Mouse (Mus musculus): ENCODE data around the gene Ftcd.

Gene Ftcd

DNA sequence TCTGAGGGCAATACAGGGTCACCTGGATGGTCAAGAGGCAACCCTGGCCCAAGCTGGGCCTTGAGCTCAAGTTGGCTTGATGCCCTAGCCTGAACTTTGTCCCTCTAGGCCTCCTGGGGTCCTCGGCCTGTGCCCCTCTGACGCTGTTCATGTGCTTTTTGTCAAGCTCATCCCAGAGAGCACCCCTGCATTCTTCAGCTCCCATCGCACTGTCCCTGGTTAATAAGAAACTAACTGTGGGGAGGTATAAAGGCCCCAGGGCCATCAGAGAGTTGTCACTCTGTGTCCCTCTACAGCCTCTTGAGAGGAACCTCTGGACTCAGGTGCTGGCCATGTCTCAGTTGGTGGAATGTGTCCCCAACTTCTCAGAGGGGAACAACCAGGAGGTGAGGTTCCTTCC lies at the start of gene Ftcd:
Gene Ftcd (plus strand): TSS at position 275 of the 400 bp plus-strand sequence.
- DNase-seq, result no peak

DNA sequence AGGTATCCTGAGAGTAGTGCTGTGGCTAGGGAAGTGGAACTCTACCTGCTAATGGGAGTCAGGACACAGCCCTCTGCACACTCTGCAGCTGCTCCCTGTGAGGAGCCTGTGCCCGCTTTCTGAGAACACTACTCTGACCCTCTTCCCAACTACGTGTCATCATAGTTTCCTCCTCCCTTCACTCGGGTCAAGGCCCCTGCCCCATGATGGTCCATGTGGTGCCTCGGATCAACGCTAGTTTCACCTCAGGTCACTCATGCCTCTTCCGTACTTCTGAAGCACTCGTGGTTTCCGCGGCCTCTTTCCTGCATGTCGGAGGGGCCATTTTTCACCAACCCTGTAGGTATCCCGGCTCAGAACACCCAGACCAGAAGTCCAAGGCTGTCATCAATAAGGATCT lies 44.5 kb upstream of the Ftcd start:
- DNase-seq, result no peak

DNA sequence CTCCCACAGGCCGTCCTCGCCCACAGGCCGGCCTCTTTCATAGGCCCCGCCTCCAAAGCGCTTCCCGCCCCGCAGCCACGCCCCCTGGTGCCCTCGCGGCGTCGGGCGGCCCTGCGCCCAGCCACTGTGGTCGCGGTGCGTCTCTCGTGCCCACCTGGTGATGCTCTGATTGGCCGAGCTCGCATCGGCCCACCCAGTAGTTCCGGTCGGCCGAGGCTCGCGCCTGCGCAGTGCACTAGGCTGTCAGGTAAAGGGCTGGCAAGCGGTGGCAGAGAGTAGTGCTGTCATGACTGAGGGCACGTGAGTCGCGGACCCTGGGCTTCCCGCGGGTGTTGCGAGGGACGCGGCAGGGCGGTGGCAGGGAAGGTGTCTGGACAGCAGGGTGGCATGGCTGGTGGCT lies 44.1 kb upstream of the Ftcd start, which contains the start of gene Lss:
Gene Lss (plus strand): TSS at position 214 of the 400 bp plus-strand sequence.
- DNase-seq, result peak; percentile 97

DNA sequence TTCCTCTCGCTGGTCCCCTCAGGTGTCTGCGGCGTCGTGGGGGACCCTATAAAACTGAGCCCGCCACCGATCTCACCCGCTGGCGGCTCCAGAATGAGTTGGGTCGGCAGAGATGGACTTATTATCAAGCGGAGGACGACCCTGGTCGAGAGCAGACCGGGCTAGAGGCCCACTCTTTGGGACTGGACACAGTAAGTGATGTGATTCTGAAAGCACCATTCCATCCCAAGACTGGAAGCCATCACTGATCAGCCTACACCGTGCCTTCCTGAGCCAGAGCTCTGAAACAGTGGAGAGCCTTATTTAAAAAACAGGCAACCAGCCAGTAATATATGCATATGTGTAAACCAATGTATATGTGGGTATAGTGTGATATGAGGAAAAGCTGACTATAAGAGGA lies 43.6 kb upstream of the Ftcd start:
- no peak for DNase-seq

DNA sequence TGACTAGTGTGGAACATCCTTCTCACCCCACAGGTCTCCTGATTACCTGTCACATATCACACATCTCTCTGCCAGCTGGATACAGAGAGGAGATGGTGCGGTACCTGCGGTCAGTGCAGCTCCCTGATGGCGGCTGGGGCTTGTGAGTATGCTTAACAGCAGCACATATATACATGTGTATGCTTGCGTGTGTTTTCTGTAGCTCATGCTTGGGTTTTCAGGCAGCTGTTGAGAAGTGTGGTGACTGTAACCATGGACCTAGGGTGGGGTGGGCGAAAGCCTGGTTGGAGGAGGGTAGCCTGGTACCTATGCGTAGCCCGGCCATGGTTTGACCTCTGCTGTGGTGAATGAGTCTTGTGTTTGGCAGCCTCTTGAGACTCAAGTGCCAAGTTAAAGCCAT lies 39.9 kb upstream of the Ftcd start:
- DNase-seq, result no peak

DNA sequence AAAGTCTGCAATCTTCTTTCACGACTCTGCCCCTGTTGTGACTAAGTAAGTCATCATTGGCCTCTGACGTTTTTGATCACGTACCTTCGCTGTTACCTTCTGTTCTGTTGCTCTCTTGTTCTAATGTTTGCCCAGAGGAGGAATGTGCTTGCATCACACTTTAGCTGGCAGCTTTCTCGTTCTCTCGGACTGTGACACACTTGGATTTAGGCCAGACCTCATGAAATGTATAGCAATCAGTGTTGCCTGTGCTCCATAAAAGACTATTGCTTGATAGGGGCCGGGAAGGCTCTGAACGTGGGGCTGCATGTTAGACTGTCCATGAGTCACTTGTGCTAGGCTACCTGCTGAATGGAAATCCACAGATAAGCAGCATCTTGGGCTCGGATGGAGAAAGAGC lies 37.8 kb upstream of the Ftcd start:
- no peak for DNase-seq

DNA sequence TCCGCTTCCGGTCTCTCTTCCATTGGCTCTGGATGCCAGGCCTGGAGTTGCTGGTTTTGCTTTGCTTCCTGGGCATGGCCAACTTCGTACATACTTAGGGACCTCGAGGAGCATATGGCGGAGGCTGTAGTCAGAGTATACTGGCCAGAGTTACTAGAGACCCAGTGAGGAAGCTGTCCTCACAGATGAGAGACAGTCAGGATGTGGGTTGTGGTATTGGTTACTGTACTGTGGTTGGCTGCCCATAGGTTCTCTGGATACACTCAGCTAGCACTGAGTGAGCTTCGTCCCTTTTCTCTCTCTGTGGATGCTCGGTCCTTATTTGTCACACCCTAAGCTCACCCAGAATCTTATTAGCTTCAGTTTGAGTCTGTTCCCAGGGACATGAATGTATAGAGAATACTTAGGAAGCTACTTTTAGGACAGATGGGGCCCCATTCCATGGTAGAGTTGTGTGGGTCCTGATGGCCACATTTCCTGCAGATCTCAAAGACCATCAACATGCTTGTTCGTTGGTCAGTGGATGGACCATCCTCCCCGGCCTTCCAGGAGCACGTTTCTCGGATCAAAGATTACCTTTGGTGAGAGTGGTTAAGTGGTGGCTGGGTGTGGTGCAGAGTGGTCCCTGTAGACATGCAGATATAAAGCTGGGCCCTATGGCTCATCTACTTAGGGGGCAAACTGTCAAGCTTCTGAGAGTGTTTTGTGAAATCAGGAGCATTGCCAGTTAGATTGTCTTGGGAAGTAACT lies 33.9 kb upstream of the Ftcd start:
- no peak for DNase-seq

DNA sequence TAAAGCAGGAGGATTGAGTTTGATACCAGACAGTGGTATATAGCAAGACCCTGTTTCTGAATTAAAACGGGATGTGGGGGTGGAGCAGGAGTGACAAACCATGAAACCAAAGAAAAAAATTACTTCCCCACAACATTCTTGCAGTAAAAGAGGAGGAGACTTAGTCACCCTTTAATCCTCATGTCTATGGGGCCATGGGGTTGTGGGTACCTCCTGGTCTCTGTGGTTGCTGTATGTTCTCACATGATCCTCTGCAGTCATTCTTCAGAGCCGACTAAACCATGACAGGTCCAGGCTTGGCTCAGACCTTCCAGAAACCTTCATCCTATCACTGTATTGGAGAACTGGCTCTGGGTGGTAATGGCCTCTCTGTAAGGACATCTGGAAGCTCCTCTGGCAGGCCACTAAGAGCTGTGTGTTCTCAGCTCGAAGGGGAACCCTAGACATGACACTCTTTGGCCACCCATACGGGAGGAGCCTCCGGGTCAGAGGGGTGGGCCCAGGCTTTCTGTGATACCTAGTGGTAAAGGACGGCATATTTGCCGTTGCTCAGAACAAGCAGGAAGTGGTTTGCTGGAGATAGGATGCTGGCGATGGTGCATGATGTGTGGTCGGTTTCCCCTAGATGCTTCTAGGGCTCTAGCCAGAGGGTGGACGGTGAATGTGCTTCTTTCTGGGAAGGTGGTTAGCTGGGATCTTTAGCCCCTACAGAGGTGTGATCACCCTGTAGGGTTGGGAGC lies 32.6 kb upstream of the Ftcd start:
- DNase-seq, result peak; percentile 38

DNA sequence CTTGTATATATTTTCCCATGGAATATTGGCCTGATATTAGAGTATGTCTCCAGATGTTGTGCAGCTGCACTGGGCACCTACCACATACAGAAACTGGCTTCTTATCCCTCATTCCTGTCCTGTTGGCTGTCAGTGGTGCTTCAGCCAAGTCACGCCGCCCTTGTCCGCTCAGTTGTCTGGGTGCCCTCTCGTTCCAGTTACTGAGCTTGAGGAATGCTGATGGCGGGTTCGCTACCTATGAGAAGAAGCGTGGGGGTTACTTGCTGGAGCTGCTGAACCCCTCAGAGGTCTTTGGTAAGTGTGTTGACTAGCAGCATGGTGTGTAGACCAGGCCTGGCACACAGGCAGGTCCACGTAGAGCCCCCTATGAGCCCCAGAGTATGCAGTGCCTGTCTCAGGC lies 28.9 kb upstream of the Ftcd start:
- DNase-seq, result no peak

DNA sequence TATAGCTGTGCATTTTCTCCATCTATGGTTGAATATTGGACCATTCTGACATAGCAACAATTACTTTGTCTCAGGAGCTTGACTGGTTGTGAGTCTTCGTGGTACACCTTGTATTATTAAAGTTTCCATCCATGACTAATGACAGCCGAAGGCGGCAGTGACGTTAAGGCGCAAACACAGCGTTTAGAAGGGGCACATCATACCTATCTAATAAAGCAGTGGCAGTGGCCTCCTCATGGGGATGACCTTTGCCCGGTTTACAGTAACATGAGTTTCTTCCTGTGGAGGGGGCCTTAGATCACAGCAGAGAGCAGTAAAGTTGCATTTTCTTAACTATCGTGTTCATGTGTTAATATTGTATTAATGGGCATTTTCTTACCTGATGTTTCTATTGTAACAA lies 27.2 kb upstream of the Ftcd start:
- DNase-seq, result no peak

DNA sequence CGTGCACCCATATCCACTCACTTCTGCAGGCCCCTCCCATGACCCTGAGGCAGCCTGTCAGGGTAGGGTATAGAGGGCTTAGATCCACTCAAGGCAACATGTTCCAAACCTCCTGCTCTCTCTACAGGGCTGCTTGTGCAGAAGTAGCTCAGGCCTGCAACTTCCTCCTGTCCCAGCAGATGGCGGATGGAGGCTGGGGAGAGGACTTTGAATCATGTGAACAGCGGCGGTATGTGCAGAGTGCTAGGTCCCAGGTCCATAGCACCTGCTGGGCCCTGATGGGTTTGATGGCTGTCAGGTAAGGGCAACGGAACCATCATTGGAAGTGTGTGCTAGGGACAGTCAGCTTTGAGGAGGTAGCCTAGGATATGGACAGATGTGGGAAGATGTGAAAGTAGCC lies 25.0 kb upstream of the Ftcd start:
- no peak for DNase-seq

DNA sequence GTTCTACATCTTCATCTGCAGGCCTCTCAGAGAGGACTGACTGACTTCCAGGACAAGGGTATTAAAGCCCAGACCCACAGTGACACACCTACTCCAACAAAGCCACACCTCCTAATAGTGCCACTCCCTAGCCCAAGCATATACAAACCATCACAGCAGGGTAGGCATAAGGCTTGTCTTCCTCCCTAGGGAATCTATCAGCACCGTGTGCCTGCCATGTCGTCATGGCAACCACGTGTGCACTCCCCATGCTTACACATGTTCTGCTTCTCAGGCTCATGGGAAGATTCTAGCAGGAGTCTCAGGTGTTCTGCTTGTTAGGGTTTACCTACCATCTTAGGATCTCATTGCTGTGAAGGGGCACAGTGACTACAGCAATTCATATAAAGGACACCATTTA lies 23.9 kb upstream of the Ftcd start:
- no peak for DNase-seq

DNA sequence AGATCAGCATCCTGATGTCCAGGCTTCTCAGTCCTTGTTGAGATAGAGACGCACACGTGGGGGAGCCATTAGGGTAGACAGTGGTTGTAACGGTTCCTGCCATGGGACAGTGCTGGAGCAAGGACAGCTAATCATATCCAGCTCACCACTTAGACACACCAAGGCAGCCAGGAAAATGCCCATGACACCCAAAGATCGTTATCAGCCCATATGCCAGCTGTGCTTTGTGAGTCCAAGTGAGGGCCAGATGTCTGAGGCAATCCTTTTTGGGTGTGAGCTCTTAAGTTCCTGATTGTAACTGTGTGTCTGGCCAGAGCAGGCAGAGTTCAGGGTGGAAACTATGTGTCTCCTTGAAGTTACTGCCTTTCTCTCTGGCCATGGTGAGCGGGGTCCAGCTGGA lies 21.4 kb upstream of the Ftcd start:
- DNase-seq, result no peak

DNA sequence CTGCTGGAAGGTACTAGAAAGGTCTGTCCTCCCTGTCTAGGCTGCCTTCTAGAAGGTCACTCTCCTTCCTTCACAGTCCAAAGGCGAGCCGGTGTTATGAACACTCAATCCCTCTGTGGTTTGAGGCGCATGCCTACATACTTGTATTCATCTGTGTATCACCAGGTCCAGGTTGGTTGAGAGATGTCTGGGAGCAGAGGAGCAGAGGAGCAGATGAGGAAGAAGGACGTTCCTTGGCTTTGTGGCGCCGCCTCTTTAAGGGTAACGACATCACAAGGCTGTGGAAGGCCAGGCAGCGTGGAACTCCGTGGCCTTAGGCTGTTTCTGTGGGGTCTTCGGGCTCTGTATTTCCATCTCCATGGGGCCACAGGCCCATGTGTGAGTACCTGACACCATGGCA lies 13.5 kb upstream of the Ftcd start, which contains the start of gene Spatc1l:
Gene Spatc1l (plus strand): TSS at position 301 of the 400 bp plus-strand sequence.
- DNase-seq, result no peak

DNA sequence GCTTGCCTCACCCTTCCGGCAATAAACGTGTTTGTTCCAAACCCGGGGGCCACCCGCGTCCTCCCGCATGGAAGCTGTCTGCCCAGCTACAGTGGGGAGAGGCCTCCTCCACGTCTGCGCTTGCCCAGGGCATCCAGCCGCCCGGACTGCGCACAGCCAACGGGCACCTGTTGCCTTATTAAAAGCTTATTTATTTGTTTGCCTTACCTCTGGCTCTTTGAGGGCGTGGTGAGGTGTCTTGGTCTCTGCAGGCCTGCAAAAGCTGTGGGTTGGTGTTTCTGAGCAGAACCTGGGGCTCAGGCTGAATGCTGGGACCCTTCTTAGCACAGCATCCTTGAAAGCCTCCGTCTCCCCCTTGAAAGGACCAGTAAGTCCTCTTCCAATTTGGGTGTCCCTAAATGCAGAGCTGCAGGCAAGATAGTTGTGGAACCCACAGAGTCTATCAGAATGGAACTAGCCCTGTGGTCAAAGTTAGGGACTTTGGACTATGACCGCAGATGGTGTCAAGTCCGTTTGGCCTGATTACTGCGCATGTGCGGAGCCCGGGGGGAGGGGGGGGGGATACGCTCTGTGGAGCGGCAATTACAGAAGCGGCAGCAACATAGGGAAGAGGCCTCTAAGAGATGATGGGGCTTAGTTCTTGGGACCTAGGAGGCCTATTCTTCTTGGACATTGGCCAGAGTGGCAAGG lies 5.3 kb upstream of the Ftcd start:
- no peak for DNase-seq

DNA sequence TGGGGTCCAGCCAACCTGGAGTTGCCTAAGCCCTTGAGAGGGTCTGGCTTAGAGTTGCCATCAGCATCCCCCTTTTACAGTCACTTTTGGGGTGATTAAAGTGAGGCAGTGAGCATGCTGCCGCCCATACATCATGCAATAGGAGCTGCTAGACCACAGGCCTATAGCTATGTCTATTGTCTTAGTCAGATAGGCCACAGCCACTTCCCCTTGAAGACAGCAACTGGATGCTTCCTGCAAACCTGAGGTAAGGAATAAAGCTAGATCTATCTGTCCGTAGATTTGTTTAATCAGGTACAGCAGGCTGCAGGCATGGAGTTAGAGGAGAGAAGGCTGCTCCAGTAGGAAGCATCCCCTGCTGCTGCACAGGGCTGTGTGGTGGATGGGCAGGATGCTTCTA lies 4.4 kb upstream of the Ftcd start:
- DNase-seq, result no peak

DNA sequence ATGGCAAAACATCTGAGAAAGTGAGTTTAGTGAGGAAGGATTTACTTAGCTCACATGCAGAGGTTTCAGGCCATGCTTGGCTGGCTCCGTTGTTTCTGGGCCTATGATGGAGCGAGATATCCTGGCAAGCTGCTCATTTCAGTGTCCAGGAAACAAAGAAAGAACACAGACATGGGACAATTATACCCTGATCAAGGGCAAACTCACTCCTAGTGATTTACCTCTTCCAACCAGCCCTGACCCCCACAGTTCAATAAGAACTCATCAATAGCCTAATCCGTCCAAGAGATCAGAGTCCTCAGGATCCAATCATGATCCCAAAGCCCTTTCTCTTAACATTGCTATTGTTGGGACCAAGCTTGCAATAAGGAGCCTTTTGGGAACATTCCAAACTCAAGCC lies 3.3 kb upstream of the Ftcd start:
- DNase-seq, result no peak

DNA sequence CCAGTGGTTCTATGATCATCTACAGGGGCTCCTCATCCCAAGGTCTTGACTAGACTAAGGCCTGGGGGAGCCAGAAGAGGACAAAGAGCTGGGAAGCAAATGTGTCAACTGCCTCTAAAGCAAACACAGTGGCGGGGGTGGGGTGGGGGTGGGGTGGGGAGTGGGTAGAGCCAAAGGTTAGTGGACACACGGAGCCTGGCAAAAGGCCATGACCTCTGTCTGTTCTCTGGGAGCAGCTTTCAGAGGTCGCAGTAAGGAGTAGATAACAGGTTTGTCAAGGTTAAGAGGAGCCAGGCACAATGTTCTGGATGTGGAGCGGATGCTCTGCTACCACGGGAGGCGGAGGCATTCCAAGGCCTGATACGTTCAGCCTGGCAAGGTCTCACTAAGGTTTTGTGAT lies 1.5 kb downstream of the Ftcd start:
- no peak for DNase-seq

DNA sequence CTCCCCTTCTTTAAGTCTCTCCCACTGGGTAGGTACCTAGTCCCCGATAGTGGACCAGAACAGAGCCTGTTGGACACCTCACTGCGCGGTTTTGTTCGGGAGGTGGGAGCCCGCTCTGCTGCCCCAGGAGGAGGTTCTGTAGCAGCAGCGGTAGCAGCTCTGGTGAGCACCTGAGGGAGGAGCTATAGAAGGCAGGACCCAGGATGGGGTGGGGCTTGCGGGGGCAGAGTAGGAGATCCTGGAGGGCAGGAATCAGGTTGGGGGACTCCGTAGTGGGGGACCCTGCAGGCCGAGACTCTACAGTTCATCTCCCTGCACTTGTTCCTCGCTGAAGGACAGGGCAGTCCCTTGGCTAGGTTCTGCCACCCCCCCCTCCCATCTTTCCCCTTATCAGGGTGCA lies 8.7 kb downstream of the Ftcd start:
- DNase-seq, result no peak

DNA sequence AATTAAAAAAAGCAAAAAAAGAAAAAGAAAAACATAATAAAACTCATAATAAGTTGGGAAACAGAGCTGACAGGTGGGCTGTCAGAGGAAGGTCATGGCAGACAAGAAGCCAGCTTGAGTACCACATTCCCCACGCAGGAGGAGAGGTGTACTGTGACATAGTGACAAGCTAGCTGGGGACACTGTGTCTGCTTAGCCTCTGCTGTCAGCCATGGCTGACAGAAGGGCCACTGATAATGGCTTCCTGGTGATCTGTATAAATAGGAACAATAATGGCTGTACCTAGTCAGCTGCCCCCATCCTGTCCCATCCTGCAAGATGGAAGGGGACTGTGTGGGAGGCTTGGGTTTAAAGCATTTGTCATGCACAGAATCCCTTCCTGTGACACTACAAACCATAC lies 10.7 kb downstream of the Ftcd start:
- no peak for DNase-seq

DNA sequence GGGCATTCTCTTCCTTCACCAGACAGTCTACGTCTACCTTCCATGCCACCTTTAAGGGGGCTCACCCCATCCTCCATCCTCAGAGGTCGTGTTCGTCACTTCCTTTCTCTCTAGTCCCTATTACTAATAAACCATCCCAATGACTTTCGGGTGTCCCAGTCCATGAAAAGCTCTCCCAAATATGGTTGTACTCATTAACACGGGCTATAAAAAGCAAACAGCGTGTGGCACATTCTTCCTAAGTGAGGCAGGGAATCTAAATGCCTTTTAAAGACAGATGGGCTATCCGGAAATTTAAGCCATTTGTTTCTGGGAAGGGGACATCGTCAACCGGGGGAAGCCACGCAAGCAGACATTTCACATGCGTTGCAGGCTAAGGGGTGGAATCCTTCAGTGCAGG lies 14.7 kb downstream of the Ftcd start:
- DNase-seq, result no peak

DNA sequence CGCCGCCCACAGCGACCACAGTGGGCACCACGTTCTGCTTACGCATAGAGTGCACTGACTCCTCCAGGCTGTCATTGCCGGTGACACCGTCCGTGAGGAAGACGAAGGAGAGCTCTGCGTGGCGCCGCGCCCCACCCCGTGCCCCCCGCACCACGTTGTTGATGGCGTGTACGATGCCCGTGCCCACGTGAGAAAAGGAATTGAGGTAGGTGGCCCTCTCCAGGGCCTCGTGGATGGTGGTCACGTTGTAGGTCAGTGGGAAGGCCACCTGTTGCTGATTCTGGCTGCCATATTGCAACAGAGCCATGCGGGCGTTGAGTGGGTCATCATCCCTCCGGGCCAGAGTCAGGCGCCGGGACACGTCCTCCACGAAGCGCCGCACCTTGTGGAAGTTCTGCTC lies 20.9 kb downstream of the Ftcd start:
- DNase-seq, result no peak

DNA sequence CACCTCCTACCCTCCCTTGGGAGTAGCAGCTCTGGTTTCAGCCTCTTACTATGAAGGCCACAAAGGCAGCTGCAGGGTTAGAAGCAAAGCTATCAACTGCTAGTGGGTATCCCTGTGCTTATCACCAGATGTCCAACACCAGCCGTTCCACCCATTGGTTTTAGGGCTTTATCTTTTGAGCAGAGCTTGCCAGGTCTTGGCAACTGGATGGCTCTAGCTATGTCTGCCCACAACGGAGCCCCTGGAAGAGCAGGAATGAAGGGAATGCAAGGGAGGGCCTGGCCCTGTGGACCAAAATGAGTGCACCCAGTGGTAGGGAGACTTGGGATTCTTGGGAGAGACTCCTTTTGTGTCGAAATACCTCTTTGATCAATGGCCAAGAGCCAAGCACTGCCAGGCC lies 27.2 kb downstream of the Ftcd start:
- DNase-seq, result no peak

DNA sequence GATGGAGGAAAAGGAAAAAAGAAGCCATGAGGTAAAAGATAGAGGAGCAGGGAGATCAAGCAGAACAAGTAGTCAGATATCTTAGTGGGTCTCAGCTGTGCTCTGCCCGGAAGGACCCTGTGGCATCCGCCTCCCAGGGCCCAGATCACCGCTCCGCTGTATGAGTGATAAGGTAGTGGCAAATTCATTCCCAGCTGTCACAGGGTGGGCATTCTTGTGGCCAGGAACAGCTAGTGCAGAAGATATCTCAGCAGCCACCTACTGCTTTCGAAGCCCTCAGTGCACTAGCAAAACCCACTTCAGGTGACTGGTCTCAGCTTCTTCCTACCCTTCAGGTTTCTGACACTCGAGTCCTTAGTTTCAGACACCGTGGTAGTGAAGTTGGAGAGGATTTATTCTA lies 37.0 kb downstream of the Ftcd start:
- no peak for DNase-seq

All from thymus, postnatal 14 days (tissue).